Mouse (Mus musculus): ENCODE measurements around the gene Syngr1.

DNA sequence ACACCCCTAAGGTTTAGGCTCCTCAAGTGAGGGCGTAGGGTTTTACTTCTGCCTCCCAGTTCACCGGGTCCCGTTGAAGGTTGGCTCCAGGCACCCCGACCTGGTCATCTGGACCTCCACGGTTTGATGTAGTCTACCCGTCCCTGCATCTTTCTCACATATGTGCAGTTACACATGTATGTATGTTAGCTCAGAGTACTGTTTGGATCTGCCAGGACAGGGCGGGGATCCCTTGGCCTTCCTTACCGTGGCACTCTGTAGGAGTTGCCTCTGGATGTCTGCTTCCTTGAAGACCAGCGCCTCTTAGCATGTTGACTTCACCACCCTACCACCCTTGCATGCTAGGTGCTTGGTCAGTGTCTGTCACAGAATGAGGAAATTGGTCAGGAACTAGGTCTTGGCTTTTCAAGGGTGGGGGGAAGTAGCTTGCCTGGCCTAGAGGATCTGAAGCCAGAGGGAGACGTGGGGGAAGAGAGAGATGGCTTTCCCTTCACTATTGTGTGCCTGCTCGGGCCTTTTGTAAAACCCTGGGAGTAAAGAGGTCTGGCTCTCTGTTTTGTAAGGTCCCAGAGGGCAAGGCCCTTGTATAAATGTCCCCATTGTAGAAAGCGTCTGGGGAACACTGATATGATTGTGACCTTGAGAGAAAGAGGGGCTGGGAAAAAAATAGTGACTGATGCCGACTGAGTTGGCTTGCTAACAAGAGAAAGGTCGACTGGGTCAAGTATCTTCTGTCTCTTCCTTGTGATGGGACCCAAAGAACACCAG is 42.7 kb downstream of the Syngr1 start:
- TF ChIP-seq GATA1 (IDR thresholded peaks at IDR 0.05; ENCODE audit: borderline replicate concordance, low read length) (no peak), FLI1 (IDR thresholded peaks at IDR 0.05; ENCODE audit: low read length) (no peak)

Data from megakaryocyte, embryonic 14.5 days (primary cell).